20 mouse cellular contexts compared by ENCODE assay signal in genomic region chr6:30751209-30751608, GRCm38 (mm10). TPM values are rescaled to one million over a fixed set of nuclear protein-coding genes. Genes with fewer than 3 reads are reported as not detected.
DNase-seq lines count a peak whose midpoint lies in the region; ATAC-seq and TF ChIP-seq lines count a peak whose summit lies in the region.
"Had no signal": no experiment of that assay in that cellular context is flagged by ENCODE, and none has a peak within 500 bp of the region (broad histone marks: within the 10 kb centered on the region; RNA-seq: fewer than 3 reads in every experiment).

No protein-coding gene starts in this region.

- DNase-seq in heart, adult 11 months, result peak; percentile 24
- DNase-seq in heart, adult 8-10 months (ENCODE audit: low spot score), result no peak
- no peak for DNase-seq in intestine, embryonic 14.5 days (ENCODE audit: low spot score)
- no peak for DNase-seq in embryonic facial prominence, embryonic 14.5 days (ENCODE audit: low spot score)
- no peak for DNase-seq in urinary bladder, postnatal 4 days (ENCODE audit: low spot score in 2 of 2)
- DNase-seq: adrenal gland, adult 2 months; adrenal gland, postnatal 10 days; adrenal gland, postnatal 25 days; cerebellum, adult 11 months; cerebellum, adult 18-20 months; cerebellum, adult 8-10 months; cerebellum, adult 9-11 months; cerebellum, postnatal 14 days; cerebellum, postnatal 36 days; embryo, embryonic 11 days; forebrain, postnatal 0 days had no signal

- no peak overlapping the region for H3K9ac ChIP-seq in intestine, embryonic 14.5 days (ENCODE audit: low read length)
- no peak overlapping the region for H3K9ac ChIP-seq in intestine, postnatal 0 days (ENCODE audit: low read depth, low read length)
- no peak overlapping the region for H3K9ac ChIP-seq in embryonic facial prominence, embryonic 14.5 days (ENCODE audit: low read depth, low read length)
- H3K9ac ChIP-seq: embryonic facial prominence, embryonic 13.5 days; forebrain, embryonic 13.5 days; forebrain, embryonic 15.5 days; forebrain, postnatal 0 days had no signal

- no peak overlapping the region for H3K4me3 ChIP-seq in intestine, embryonic 14.5 days (ENCODE audit: low read depth, low read length)
- no peak overlapping the region for H3K4me3 ChIP-seq in intestine, postnatal 0 days (ENCODE audit: low read depth, low read length)
- H3K4me3 ChIP-seq in embryonic facial prominence, embryonic 14.5 days (ENCODE audit: low read depth, low read length), result no peak overlapping the region
- H3K4me3 ChIP-seq: embryonic facial prominence, embryonic 13.5 days; forebrain, embryonic 13.5 days; forebrain, embryonic 15.5 days had no signal

- H3K4me2 ChIP-seq in intestine, embryonic 14.5 days (ENCODE audit: low read length), result no peak overlapping the region
- no peak overlapping the region for H3K4me2 ChIP-seq in intestine, postnatal 0 days (replicated peaks; ENCODE audit: low read depth)
- no peak overlapping the region for H3K4me2 ChIP-seq in embryonic facial prominence, embryonic 14.5 days (ENCODE audit: low read depth, low read length)
- H3K4me2 ChIP-seq: embryonic facial prominence, embryonic 13.5 days; forebrain, embryonic 13.5 days; forebrain, embryonic 15.5 days had no signal

- WGBS in intestine, embryonic 14.5 days, result 68% methylated on average over 2 of the region's 2 CpGs
- 72% methylated on average over 2 of the region's 2 CpGs for WGBS in intestine, postnatal 0 days
- WGBS in embryonic facial prominence, embryonic 14.5 days, result 74% methylated on average over 2 of the region's 2 CpGs

- H3K4me1 ChIP-seq in intestine, embryonic 14.5 days (replicated peaks; ENCODE audit: control insufficient read depth, insufficient read depth, low read length), result no peaks in the 10 kb centered on the region
- H3K4me1 ChIP-seq in intestine, postnatal 0 days (replicated peaks; ENCODE audit: control insufficient read depth, insufficient read depth, low read length), result no peaks in the 10 kb centered on the region
- H3K4me1 ChIP-seq in embryonic facial prominence, embryonic 14.5 days (ENCODE audit: control insufficient read depth, insufficient read depth, low read length), result no peaks in the 10 kb centered on the region
- H3K4me1 ChIP-seq: embryonic facial prominence, embryonic 13.5 days had no signal

- peaks cover 42% of the 10 kb centered on the region for H3K36me3 ChIP-seq in intestine, embryonic 14.5 days (ENCODE audit: control insufficient read depth, insufficient read depth, low read length)
- H3K36me3 ChIP-seq in intestine, postnatal 0 days (ENCODE audit: control insufficient read depth, insufficient read depth), result peaks cover 26% of the 10 kb centered on the region
- peaks cover 30% of the 10 kb centered on the region for H3K36me3 ChIP-seq in embryonic facial prominence, embryonic 14.5 days (ENCODE audit: control insufficient read depth, insufficient read depth, low read length)

- no peak for TF ChIP-seq CTCF in intestine, postnatal 0 days (IDR thresholded peaks at IDR 0.05; ENCODE audit: low read depth)

- H3K9me3 ChIP-seq in intestine, embryonic 14.5 days (ENCODE audit: control insufficient read depth, low read length), result no peaks in the 10 kb centered on the region
- H3K9me3 ChIP-seq in intestine, postnatal 0 days (ENCODE audit: control insufficient read depth), result no peaks in the 10 kb centered on the region
- no peaks in the 10 kb centered on the region for H3K9me3 ChIP-seq in embryonic facial prominence, embryonic 14.5 days (ENCODE audit: control insufficient read depth, low read length)
- H3K9me3 ChIP-seq: embryonic facial prominence, embryonic 13.5 days; forebrain, embryonic 13.5 days; forebrain, embryonic 15.5 days had no signal

- no peaks in the 10 kb centered on the region for H3K27me3 ChIP-seq in intestine, embryonic 14.5 days (replicated peaks; ENCODE audit: control insufficient read depth, insufficient read depth, low read length)
- H3K27me3 ChIP-seq in intestine, postnatal 0 days (replicated peaks; ENCODE audit: control insufficient read depth, insufficient read depth, low read length), result no peaks in the 10 kb centered on the region
- no peaks in the 10 kb centered on the region for H3K27me3 ChIP-seq in embryonic facial prominence, embryonic 14.5 days (replicated peaks; ENCODE audit: control insufficient read depth, insufficient read depth, low read length)
- H3K27me3 ChIP-seq: embryonic facial prominence, embryonic 13.5 days; forebrain, embryonic 13.5 days; forebrain, embryonic 15.5 days had no signal

- no peak overlapping the region for H3K27ac ChIP-seq in intestine, embryonic 14.5 days (ENCODE audit: low read depth)
- H3K27ac ChIP-seq in intestine, postnatal 0 days (ENCODE audit: low read depth, low read length), result no peak overlapping the region
- H3K27ac ChIP-seq in embryonic facial prominence, embryonic 14.5 days (replicated peaks; ENCODE audit: low read depth, low read length), result no peak overlapping the region
- H3K27ac ChIP-seq: embryonic facial prominence, embryonic 13.5 days; forebrain, embryonic 13.5 days; forebrain, embryonic 15.5 days had no signal

- peak; percentile 52; the same call in 1 of the 2 replicates for ATAC-seq in intestine, embryonic 14.5 days (replicated peaks; ENCODE audit: low FRiP score, low TSS enrichment, low read depth)
- no peak for ATAC-seq in intestine, postnatal 0 days
- ATAC-seq in embryonic facial prominence, embryonic 14.5 days (ENCODE audit: low read depth), result 0 out of 2 replicates have a peak, but pooled peaks have one; percentile 7
- ATAC-seq: forebrain, embryonic 13.5 days; forebrain, embryonic 15.5 days; forebrain, postnatal 0 days had no signal

RNA-seq across cellular contexts. Expression of gene Mest, which starts 27.9 kb away (rescaled TPM):
- total RNA-seq in heart, adult 8-10 months (2022), result 1 to 10 TPM; 3.2 to 9.2 (median 7.6) TPM
- polyA plus RNA-seq in intestine, embryonic 14.5 days (2014; fragmentation: Nextera tagmentation; extraction: Ambion mirVana), result 962 and 973 TPM in 2 replicates
- polyA plus RNA-seq in intestine, postnatal 0 days (2015; fragmentation: Nextera tagmentation; extraction: Ambion mirVana), result 145 and 156 TPM in 2 replicates
- 2,046 and 2,257 TPM in 2 replicates for polyA plus RNA-seq in embryonic facial prominence, embryonic 14.5 days (2014; fragmentation: Nextera tagmentation; extraction: Ambion mirVana)

RNA-seq across cellular contexts. Expression of gene Cep41, which starts 57.7 kb away (rescaled TPM):
- total RNA-seq in heart, adult 8-10 months (2022), result 1 to 10 TPM; 1.5 to 3.4 (median 2.1) TPM
- polyA plus RNA-seq in intestine, embryonic 14.5 days (2014; fragmentation: Nextera tagmentation; extraction: Ambion mirVana), result 10.0 and 10.3 TPM in 2 replicates
- 3.7 and 4.4 TPM in 2 replicates for polyA plus RNA-seq in intestine, postnatal 0 days (2015; fragmentation: Nextera tagmentation; extraction: Ambion mirVana)
- polyA plus RNA-seq in embryonic facial prominence, embryonic 14.5 days (2014; fragmentation: Nextera tagmentation; extraction: Ambion mirVana), result 38.6 and 44.3 TPM in 2 replicates
